Comparison of ENCODE assay signal across 22 mouse cellular contexts in genomic region chr1:192754268-192754667, GRCm38 (mm10). TPM values are rescaled to one million over a fixed set of nuclear protein-coding genes. Genes with fewer than 3 reads are reported as not detected.
DNase-seq lines count a peak whose midpoint lies in the region; ATAC-seq and TF ChIP-seq lines count a peak whose summit lies in the region.
"Had no signal": no experiment of that assay in that cellular context is flagged by ENCODE, and none has a peak within 500 bp of the region (broad histone marks: within the 10 kb centered on the region; RNA-seq: fewer than 3 reads in every experiment).

No protein-coding gene starts in this region.

- no peak for DNase-seq in embryonic facial prominence, embryonic 11.5 days (ENCODE audit: low spot score)
- DNase-seq in embryonic facial prominence, embryonic 10.5 days (ENCODE audit: low spot score), result no peak
- no peak for DNase-seq in intestine, embryonic 14.5 days (ENCODE audit: low spot score)
- DNase-seq in CH12.LX (ENCODE audit: extremely low read depth), result no peak
- DNase-seq in thymus, postnatal 14 days, result no peak
- no peak for DNase-seq in adrenal gland, adult 2 months
- DNase-seq: adrenal gland, adult 8-10 months; adrenal gland, postnatal 14 days; adrenal gland, postnatal 36 days; B cell, adult 2 months; cerebellum, adult 11-12 months; cerebellum, adult 2 months; cerebellum, adult 9-10 months; cerebellum, postnatal 10 days; cerebellum, postnatal 25 days; forebrain, postnatal 0 days had no signal

- H3K27me3 ChIP-seq in embryonic facial prominence, embryonic 11.5 days (ENCODE audit: control insufficient read depth, insufficient read depth, low read length), result no peaks in the 10 kb centered on the region
- no peaks in the 10 kb centered on the region for H3K27me3 ChIP-seq in embryonic facial prominence, embryonic 10.5 days (replicated peaks; ENCODE audit: low read depth, poor library complexity, severe bottlenecking)
- no peaks in the 10 kb centered on the region for H3K27me3 ChIP-seq in intestine, embryonic 14.5 days (replicated peaks; ENCODE audit: control insufficient read depth, insufficient read depth, low read length)
- H3K27me3 ChIP-seq in intestine, postnatal 0 days (replicated peaks; ENCODE audit: control insufficient read depth, insufficient read depth, low read length), result no peaks in the 10 kb centered on the region
- H3K27me3 ChIP-seq in CH12.LX (replicated peaks), result no peaks in the 10 kb centered on the region
- no peaks in the 10 kb centered on the region for H3K27me3 ChIP-seq in intestine, embryonic 16.5 days (replicated peaks; ENCODE audit: control insufficient read depth, insufficient read depth, low read length)
- H3K27me3 ChIP-seq: embryonic facial prominence, embryonic 12.5 days; forebrain, embryonic 13.5 days; forebrain, embryonic 15.5 days had no signal

- no peaks in the 10 kb centered on the region for H3K9me3 ChIP-seq in embryonic facial prominence, embryonic 11.5 days (replicated peaks; ENCODE audit: control insufficient read depth, low read length)
- no peaks in the 10 kb centered on the region for H3K9me3 ChIP-seq in embryonic facial prominence, embryonic 10.5 days
- no peaks in the 10 kb centered on the region for H3K9me3 ChIP-seq in intestine, embryonic 14.5 days (ENCODE audit: control insufficient read depth, low read length)
- H3K9me3 ChIP-seq in intestine, postnatal 0 days (ENCODE audit: control insufficient read depth), result no peaks in the 10 kb centered on the region
- no peaks in the 10 kb centered on the region for H3K9me3 ChIP-seq in CH12.LX (replicated peaks; ENCODE audit: low read length)
- H3K9me3 ChIP-seq in intestine, embryonic 16.5 days (ENCODE audit: control insufficient read depth, low read length), result no peaks in the 10 kb centered on the region
- H3K9me3 ChIP-seq: embryonic facial prominence, embryonic 12.5 days; forebrain, embryonic 13.5 days; forebrain, embryonic 15.5 days had no signal

- TF ChIP-seq RAD21 in CH12.LX (IDR thresholded peaks at IDR 0.05; ENCODE audit: low read depth, low read length), result no peak

- TF ChIP-seq POLR2A in CH12.LX (IDR thresholded peaks at IDR 0.05; ENCODE audit: low read depth, low read length), result no peak

- H3K4me3 ChIP-seq in embryonic facial prominence, embryonic 11.5 days (ENCODE audit: low read depth, low read length), result no peak overlapping the region
- H3K4me3 ChIP-seq in embryonic facial prominence, embryonic 10.5 days, result no peak overlapping the region
- no peak overlapping the region for H3K4me3 ChIP-seq in intestine, embryonic 14.5 days (ENCODE audit: low read depth, low read length)
- no peak overlapping the region for H3K4me3 ChIP-seq in intestine, postnatal 0 days (ENCODE audit: low read depth, low read length)
- H3K4me3 ChIP-seq in CH12.LX (replicated peaks in 1 of 3; ENCODE audit: low read depth in 2 of 3, low read length in 2 of 3, poor library complexity in 1 of 3), result no peak overlapping the region
- no peak overlapping the region for H3K4me3 ChIP-seq in intestine, embryonic 16.5 days (ENCODE audit: low read length)
- H3K4me3 ChIP-seq: embryonic facial prominence, embryonic 12.5 days; forebrain, embryonic 13.5 days; forebrain, embryonic 15.5 days had no signal

- no peak overlapping the region for H3K27ac ChIP-seq in embryonic facial prominence, embryonic 11.5 days (replicated peaks; ENCODE audit: low read depth, low read length)
- no peak overlapping the region for H3K27ac ChIP-seq in embryonic facial prominence, embryonic 10.5 days (replicated peaks)
- H3K27ac ChIP-seq in intestine, embryonic 14.5 days (ENCODE audit: low read depth), result no peak overlapping the region
- no peak overlapping the region for H3K27ac ChIP-seq in intestine, postnatal 0 days (ENCODE audit: low read depth, low read length)
- H3K27ac ChIP-seq in CH12.LX (ENCODE audit: insufficient read depth, low read depth), result no peak overlapping the region
- H3K27ac ChIP-seq in intestine, embryonic 16.5 days (ENCODE audit: low read length), result no peak overlapping the region
- H3K27ac ChIP-seq: embryonic facial prominence, embryonic 12.5 days had no signal

- no peaks in the 10 kb centered on the region for H3K79me2 ChIP-seq in CH12.LX (replicated peaks; ENCODE audit: control insufficient read depth, extremely low read depth, insufficient read depth, poor library complexity, severe bottlenecking)

- WGBS in embryonic facial prominence, embryonic 11.5 days, result 77% methylated on average over 4 of the region's 4 CpGs
- WGBS in embryonic facial prominence, embryonic 10.5 days, result 85% methylated on average over 4 of the region's 4 CpGs
- WGBS in intestine, embryonic 14.5 days, result 74% methylated on average over 4 of the region's 4 CpGs
- 66% methylated on average over 4 of the region's 4 CpGs for whole genome bisulfite sequencing in intestine, postnatal 0 days
- WGBS in intestine, embryonic 16.5 days, result 80% methylated on average over 4 of the region's 4 CpGs

- H3K4me2 ChIP-seq in embryonic facial prominence, embryonic 11.5 days (ENCODE audit: low read depth, low read length), result no peak overlapping the region
- no peak overlapping the region for H3K4me2 ChIP-seq in intestine, embryonic 14.5 days (ENCODE audit: low read length)
- no peak overlapping the region for H3K4me2 ChIP-seq in intestine, postnatal 0 days (replicated peaks; ENCODE audit: low read depth)
- H3K4me2 ChIP-seq in CH12.LX (ENCODE audit: insufficient read depth, low read depth, poor library complexity, severe bottlenecking), result 0 out of 2 replicates have a peak overlapping the region, but pooled peaks have one; percentile 99
- H3K4me2 ChIP-seq in intestine, embryonic 16.5 days (ENCODE audit: low read depth, low read length), result no peak overlapping the region
- H3K4me2 ChIP-seq: embryonic facial prominence, embryonic 12.5 days; forebrain, embryonic 13.5 days; forebrain, embryonic 15.5 days had no signal

- in situ Hi-C loops in CH12.LX (cut with MboI; ENCODE audit: low pct_ligation_motif_present, low pct_unique_long_range_greater_than_20kb, low sequenced_read_pairs), result loop anchor here (25.0 kb wide), 1 partner anchor 358 kb away; no protein-coding TSS in a partner anchor

- TF ChIP-seq EP300 in CH12.LX (IDR thresholded peaks at IDR 0.05; ENCODE audit: low read length), result no peak

- dilution Hi-C loops in CH12.LX (cut with MboI; ENCODE audit: extremely low pct_ligation_motif_present, extremely low pct_unique_long_range_greater_than_20kb, low sequenced_read_pairs), result no loop called here

- H3K36me3 ChIP-seq in embryonic facial prominence, embryonic 11.5 days (replicated peaks; ENCODE audit: control insufficient read depth, insufficient read depth, low read depth, low read length), result no peaks in the 10 kb centered on the region
- no peaks in the 10 kb centered on the region for H3K36me3 ChIP-seq in embryonic facial prominence, embryonic 10.5 days (replicated peaks)
- H3K36me3 ChIP-seq in intestine, embryonic 14.5 days (ENCODE audit: control insufficient read depth, insufficient read depth, low read length), result 0 out of 2 replicates have a peak, but pooled peaks cover 3% of the 10 kb centered on the region
- H3K36me3 ChIP-seq in intestine, postnatal 0 days (ENCODE audit: control insufficient read depth, insufficient read depth), result no peaks in the 10 kb centered on the region
- H3K36me3 ChIP-seq in CH12.LX (replicated peaks in 1 of 2; ENCODE audit: control insufficient read depth in 1 of 2, insufficient read depth in 1 of 2, low read length in 1 of 2), result no peaks in the 10 kb centered on the region
- H3K36me3 ChIP-seq in intestine, embryonic 16.5 days (ENCODE audit: control insufficient read depth, insufficient read depth, low read length), result no peaks in the 10 kb centered on the region
- H3K36me3 ChIP-seq: embryonic facial prominence, embryonic 12.5 days; forebrain, embryonic 15.5 days had no signal

- TF ChIP-seq CTCF in intestine, postnatal 0 days (IDR thresholded peaks at IDR 0.05; ENCODE audit: low read depth), result no peak
- no peak for TF ChIP-seq CTCF in CH12.LX (conservative IDR thresholded peaks at IDR 0.05 in 1 of 2, IDR thresholded peaks at IDR 0.05 in 1 of 2; ENCODE audit: low read depth in 2 of 2, low read length in 2 of 2)

- no peaks in the 10 kb centered on the region; the same call in 1 of the 2 replicates for H3K4me1 ChIP-seq in embryonic facial prominence, embryonic 11.5 days (ENCODE audit: control insufficient read depth, insufficient read depth, low read length)
- peaks cover 31% of the 10 kb centered on the region for H3K4me1 ChIP-seq in embryonic facial prominence, embryonic 10.5 days
- 0 out of 2 replicates have a peak, but pooled peaks cover 6% of the 10 kb centered on the region for H3K4me1 ChIP-seq in intestine, embryonic 14.5 days (replicated peaks; ENCODE audit: control insufficient read depth, insufficient read depth, low read length)
- H3K4me1 ChIP-seq in intestine, postnatal 0 days (replicated peaks; ENCODE audit: control insufficient read depth, insufficient read depth, low read length), result peaks cover 5% of the 10 kb centered on the region; the same call in 1 of the 2 replicates
- H3K4me1 ChIP-seq in CH12.LX (ENCODE audit: control insufficient read depth in 1 of 2, insufficient read depth in 2 of 2), result peaks cover 20 to 70% of the 10 kb centered on the region in 2 experiments
- peaks cover 6% of the 10 kb centered on the region; the same call in 1 of the 2 replicates for H3K4me1 ChIP-seq in intestine, embryonic 16.5 days (ENCODE audit: control insufficient read depth, insufficient read depth, low read length)

- no peak overlapping the region for H3K9ac ChIP-seq in embryonic facial prominence, embryonic 11.5 days (replicated peaks; ENCODE audit: low read length)
- H3K9ac ChIP-seq in intestine, embryonic 14.5 days (ENCODE audit: low read length), result no peak overlapping the region
- H3K9ac ChIP-seq in intestine, postnatal 0 days (ENCODE audit: low read depth, low read length), result no peak overlapping the region
- no peak overlapping the region for H3K9ac ChIP-seq in CH12.LX (ENCODE audit: insufficient read depth, low read depth)
- no peak overlapping the region for H3K9ac ChIP-seq in intestine, embryonic 16.5 days (ENCODE audit: low read depth, low read length)
- H3K9ac ChIP-seq: embryonic facial prominence, embryonic 12.5 days; forebrain, embryonic 13.5 days; forebrain, embryonic 15.5 days; forebrain, postnatal 0 days had no signal

- ATAC-seq in embryonic facial prominence, embryonic 11.5 days (replicated peaks; ENCODE audit: insufficient number of reproducible peaks, low FRiP score, low TSS enrichment, low read depth), result 0 out of 2 replicates have a peak, but pooled peaks have one; percentile 55
- ATAC-seq in intestine, embryonic 14.5 days (replicated peaks; ENCODE audit: low FRiP score, low TSS enrichment, low read depth), result peak; percentile 47; the same call in 1 of the 2 replicates
- ATAC-seq in intestine, postnatal 0 days, result no peak
- peak; percentile 52; the same call in 1 of the 2 replicates for ATAC-seq in intestine, embryonic 16.5 days
- ATAC-seq: CD4-positive, CD25-positive, alpha-beta regulatory T cell, adult 4 months; forebrain, embryonic 13.5 days; forebrain, embryonic 15.5 days; forebrain, postnatal 0 days had no signal

RNA-seq across cellular contexts. Expression of gene Hhat, which starts 16.8 kb away (rescaled TPM):
- polyA plus RNA-seq in embryonic facial prominence, embryonic 11.5 days (2014; fragmentation: Nextera tagmentation; extraction: Ambion mirVana), result 9.1 and 11.7 TPM in 2 replicates
- polyA plus RNA-seq in embryonic facial prominence, embryonic 10.5 days (2016; fragmentation: Nextera tagmentation; extraction: Ambion mirVana), result 9.3 and 9.9 TPM in 2 replicates
- polyA plus RNA-seq in intestine, embryonic 14.5 days (2014; fragmentation: Nextera tagmentation; extraction: Ambion mirVana), result 14.1 and 15.0 TPM in 2 replicates
- 4.5 and 4.8 TPM in 2 replicates for polyA plus RNA-seq in intestine, postnatal 0 days (2015; fragmentation: Nextera tagmentation; extraction: Ambion mirVana)
- total RNA-seq in CH12.LX (2012; rRNA removed) (0.21 and 0.29 TPM in 2 replicates), CH12.LX (2014; rRNA removed) (1.1 and 1.4 TPM in 2 replicates)
- 1.2 and 1.8 TPM in 2 replicates for polyA plus RNA-seq in CH12.LX (2012; ENCODE audit: insufficient read length, low read depth)
- polyA plus RNA-seq in intestine, embryonic 16.5 days (2015; fragmentation: Nextera tagmentation; extraction: Ambion mirVana), result 8.8 and 9.6 TPM in 2 replicates
- 1 to 10 TPM; 4.9 to 5.6 TPM for total RNA-seq in adrenal gland, adult 2 months (2021)
- 12.8 and 15.1 TPM in 2 replicates for polyA plus RNA-seq in adrenal gland, adult 2 months (2012; rRNA removed)
